Mouse (Mus musculus) heart, adult 2 months (tissue): ENCODE measurements at regions not wholly inside any gene's neighbourhood (a gene's known extent, or its start where the extent isn't known, plus 50 kb on each side); places are given as distances from the start of the nearest gene placed in this dataset.

Source experiments
- CTCF ChIP-seq: fragments of 200-600 bp; IDR thresholded peaks from 2 replicates; pipeline ENCODE4 v1.8.1; 2022; ENCODE audit warnings: antibody characterized with exemption, mild to moderate bottlenecking, moderate library complexity
- EP300 ChIP-seq: fragments of 200-500 bp; IDR thresholded peaks from 2 replicates; pipeline ENCODE4 v1.6.1; 2011; ENCODE audit warnings: low read depth, low read length, control low read depth; ENCODE audit not compliant: insufficient read depth
- POLR2A ChIP-seq: fragments of 200-500 bp; IDR thresholded peaks from 2 replicates; pipeline ENCODE4 v1.6.1; 2011; ENCODE audit warnings: mild to moderate bottlenecking, low read depth, low read length, control low read depth; ENCODE audit not compliant: insufficient read depth

- TF ChIP-seq POLR2A, result no peak
- TF ChIP-seq CTCF, result no peak
- no peak for TF ChIP-seq EP300
Observed at GRCm38 (mm10) chr14:58520384-58520783, 450.0 kb downstream of the Fgf9 start.
